Mouse (Mus musculus): Measurements from ENCODE around the gene 4930519P11Rik. TPM values are rescaled to one million over a fixed set of nuclear protein-coding genes. Genes with fewer than 3 reads are reported as not detected.
A peak's percentile ranks its signal among the peaks of the same experiment; 100 is the strongest.

The 4930519P11Rik gene
- polyA plus RNA-seq, 1 experiment from 2014 or later: 0.72 TPM

DNA sequence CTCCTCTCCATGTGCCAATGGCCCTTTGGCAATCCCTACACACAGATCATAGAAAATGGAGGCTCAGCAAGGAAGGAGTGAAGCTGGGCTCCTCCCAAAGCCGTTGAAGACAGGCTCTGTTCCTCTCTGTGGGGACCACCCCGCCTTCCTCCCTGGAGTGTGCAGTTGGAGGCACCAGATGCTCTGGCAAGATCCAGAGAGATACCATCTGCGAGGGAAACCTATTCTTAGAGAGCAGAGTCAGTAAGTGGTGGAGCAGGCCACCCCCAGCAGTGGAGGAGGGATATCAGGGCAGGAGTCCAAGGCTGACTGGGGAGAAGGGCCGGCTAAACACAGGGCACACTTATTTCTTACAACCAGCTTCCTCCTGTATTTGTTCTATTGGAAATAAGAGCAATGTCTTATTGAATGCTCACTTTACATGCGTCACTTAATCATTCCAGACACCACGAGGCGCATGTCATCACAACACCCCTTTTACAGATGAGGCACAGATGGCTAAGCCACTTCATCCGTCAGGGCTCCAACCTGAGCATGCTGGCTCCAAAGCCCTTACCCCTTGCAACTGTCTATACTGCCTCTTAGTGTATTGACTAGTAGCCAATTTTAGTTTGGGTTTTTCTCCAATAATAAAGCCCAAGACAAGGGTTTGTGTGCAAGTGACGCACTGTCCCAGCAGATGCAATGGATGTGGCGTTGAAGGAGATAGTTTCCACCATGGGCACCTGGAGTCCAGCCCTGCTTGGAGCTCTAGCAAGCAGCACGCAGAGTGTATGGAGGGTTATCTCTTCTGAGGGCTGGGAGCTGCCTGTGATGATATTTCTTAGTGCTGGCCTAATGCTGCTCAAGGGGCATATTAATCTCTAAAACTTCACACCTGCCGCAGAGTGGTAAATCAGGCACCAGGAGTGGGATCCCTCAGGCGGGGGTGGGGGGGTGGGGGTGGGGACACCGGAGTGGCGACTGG, 29.0 kb downstream of the 4930519P11Rik start:
- H3K9me3 ChIP-seq (replicated peaks; ENCODE audit: control insufficient read depth, low read length): no peaks in the 10 kb centered on the region
- WGBS (ENCODE audit: insufficient replicate concordance): 47% methylated on average over 15 of the region's 15 CpGs
- no peak overlapping the region for H3K4me3 ChIP-seq (ENCODE audit: low read depth, low read length)
- H3K36me3 ChIP-seq (ENCODE audit: control insufficient read depth, insufficient read depth, low read length): no peaks in the 10 kb centered on the region
- 0 out of 2 replicates have a peak, but pooled peaks have one; percentile 41 for ATAC-seq (replicated peaks; ENCODE audit: insufficient number of reproducible peaks, low FRiP score, low TSS enrichment)
- H3K9ac ChIP-seq (ENCODE audit: low read depth, low read length): no peak overlapping the region
- H3K27ac ChIP-seq (ENCODE audit: low read depth, low read length): no peak overlapping the region
- 0 out of 2 replicates have a peak, but pooled peaks cover 2% of the 10 kb centered on the region for H3K27me3 ChIP-seq (ENCODE audit: control insufficient read depth, insufficient read depth, low read length)
- H3K4me1 ChIP-seq (ENCODE audit: control insufficient read depth, insufficient read depth, low read length): peaks cover 6% of the 10 kb centered on the region
- no peak overlapping the region for H3K4me2 ChIP-seq

DNA sequence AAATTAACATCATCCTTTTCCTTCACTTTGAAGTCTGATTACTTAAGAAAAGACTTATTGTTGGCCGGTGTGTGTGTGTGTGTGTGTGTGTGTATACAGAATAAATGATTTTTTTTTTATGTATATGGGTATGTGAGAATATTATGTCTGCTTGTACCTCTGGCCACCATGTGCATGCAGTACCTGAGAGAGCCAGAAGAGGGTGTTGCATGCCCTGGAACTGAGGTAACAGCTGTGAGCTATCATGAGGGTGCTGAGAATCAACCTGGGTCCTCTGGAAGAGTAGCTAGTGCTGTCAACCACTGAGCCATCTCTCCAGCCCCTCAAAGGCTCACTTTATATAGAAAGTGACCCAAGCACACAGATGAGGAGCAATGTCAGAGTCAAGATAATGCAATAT, 31.8 kb downstream of the 4930519P11Rik start:
- Histone ChIP-seq H3K9ac (ENCODE audit: low read depth, low read length) (no peak overlapping the region), H3K9me3 (replicated peaks; ENCODE audit: control insufficient read depth, low read length) (no peaks in the 10 kb centered on the region), H3K27ac (ENCODE audit: low read depth, low read length) (no peak overlapping the region), H3K4me2 (no peak overlapping the region), H3K27me3 (ENCODE audit: control insufficient read depth, insufficient read depth, low read length) (0 out of 2 replicates have a peak, but pooled peaks cover 2% of the 10 kb centered on the region), H3K4me3 (ENCODE audit: low read depth, low read length) (no peak overlapping the region), H3K4me1 (ENCODE audit: control insufficient read depth, insufficient read depth, low read length) (peaks cover 6% of the 10 kb centered on the region), H3K36me3 (ENCODE audit: control insufficient read depth, insufficient read depth, low read length) (no peaks in the 10 kb centered on the region)
- no peak for ATAC-seq (replicated peaks; ENCODE audit: insufficient number of reproducible peaks, low FRiP score, low TSS enrichment)
- 97% methylated on average over 1 of the region's 1 CpGs for WGBS (ENCODE audit: insufficient replicate concordance)

DNA sequence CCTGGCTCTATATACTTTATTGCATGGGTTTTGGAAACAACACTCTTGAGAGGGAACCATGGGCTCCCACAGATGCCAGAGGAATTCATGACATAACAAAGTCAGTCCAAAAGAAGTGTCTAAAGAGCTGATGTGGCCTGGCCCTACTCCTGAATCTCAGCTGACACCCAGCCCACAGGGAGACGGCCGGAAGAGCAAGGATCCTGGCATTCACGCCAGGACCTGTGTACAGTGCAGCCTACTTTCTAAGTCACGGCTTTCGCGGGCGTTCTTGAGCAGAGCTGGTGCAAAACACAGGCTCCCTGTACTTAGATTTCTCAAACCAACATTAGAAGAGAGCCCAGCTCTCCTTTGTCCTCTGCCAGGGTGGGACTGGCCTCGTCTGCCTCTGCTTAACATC, 32.7 kb downstream of the 4930519P11Rik start:
- Histone ChIP-seq H3K27me3 (ENCODE audit: control insufficient read depth, insufficient read depth, low read length) (0 out of 2 replicates have a peak, but pooled peaks cover 2% of the 10 kb centered on the region), H3K4me2 (no peak overlapping the region), H3K9me3 (replicated peaks; ENCODE audit: control insufficient read depth, low read length) (no peaks in the 10 kb centered on the region), H3K27ac (ENCODE audit: low read depth, low read length) (no peak overlapping the region), H3K4me3 (ENCODE audit: low read depth, low read length) (no peak overlapping the region), H3K9ac (ENCODE audit: low read depth, low read length) (no peak overlapping the region), H3K4me1 (ENCODE audit: control insufficient read depth, insufficient read depth, low read length) (peaks cover 6% of the 10 kb centered on the region), H3K36me3 (ENCODE audit: control insufficient read depth, insufficient read depth, low read length) (no peaks in the 10 kb centered on the region)
- 77% methylated on average over 8 of the region's 8 CpGs for WGBS (ENCODE audit: insufficient replicate concordance)
- ATAC-seq (replicated peaks; ENCODE audit: insufficient number of reproducible peaks, low FRiP score, low TSS enrichment): no peak

DNA sequence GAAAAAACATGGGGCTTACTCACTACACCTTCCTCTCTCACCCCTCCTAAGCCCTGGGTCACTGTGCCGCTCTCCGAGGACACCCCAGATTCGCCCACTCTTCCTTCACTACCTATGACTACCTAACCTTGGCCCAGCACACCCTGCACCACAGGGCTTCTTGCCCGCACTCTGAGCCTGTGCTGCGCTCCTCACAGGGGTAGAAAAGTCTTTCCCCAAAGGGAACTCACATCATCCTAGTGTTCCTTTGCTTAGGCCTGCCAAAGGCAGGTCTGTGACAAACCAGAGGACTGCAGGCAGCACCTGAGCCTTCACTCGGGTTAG, 35.5 kb downstream of the 4930519P11Rik start:
- no peak overlapping the region for H3K9ac ChIP-seq (ENCODE audit: low read depth, low read length)
- H3K27ac ChIP-seq (ENCODE audit: low read depth, low read length): no peak overlapping the region
- no peaks in the 10 kb centered on the region for H3K9me3 ChIP-seq (replicated peaks; ENCODE audit: control insufficient read depth, low read length)
- H3K4me3 ChIP-seq (ENCODE audit: low read depth, low read length): no peak overlapping the region
- ATAC-seq (replicated peaks; ENCODE audit: insufficient number of reproducible peaks, low FRiP score, low TSS enrichment): no peak
- no peak overlapping the region for H3K4me2 ChIP-seq
- no peaks in the 10 kb centered on the region for H3K36me3 ChIP-seq (ENCODE audit: control insufficient read depth, insufficient read depth, low read length)
- 80% methylated on average over 6 of the region's 6 CpGs for WGBS (ENCODE audit: insufficient replicate concordance)
- no peaks in the 10 kb centered on the region for H3K27me3 ChIP-seq (ENCODE audit: control insufficient read depth, insufficient read depth, low read length)
- no peaks in the 10 kb centered on the region for H3K4me1 ChIP-seq (ENCODE audit: control insufficient read depth, insufficient read depth, low read length)

DNA sequence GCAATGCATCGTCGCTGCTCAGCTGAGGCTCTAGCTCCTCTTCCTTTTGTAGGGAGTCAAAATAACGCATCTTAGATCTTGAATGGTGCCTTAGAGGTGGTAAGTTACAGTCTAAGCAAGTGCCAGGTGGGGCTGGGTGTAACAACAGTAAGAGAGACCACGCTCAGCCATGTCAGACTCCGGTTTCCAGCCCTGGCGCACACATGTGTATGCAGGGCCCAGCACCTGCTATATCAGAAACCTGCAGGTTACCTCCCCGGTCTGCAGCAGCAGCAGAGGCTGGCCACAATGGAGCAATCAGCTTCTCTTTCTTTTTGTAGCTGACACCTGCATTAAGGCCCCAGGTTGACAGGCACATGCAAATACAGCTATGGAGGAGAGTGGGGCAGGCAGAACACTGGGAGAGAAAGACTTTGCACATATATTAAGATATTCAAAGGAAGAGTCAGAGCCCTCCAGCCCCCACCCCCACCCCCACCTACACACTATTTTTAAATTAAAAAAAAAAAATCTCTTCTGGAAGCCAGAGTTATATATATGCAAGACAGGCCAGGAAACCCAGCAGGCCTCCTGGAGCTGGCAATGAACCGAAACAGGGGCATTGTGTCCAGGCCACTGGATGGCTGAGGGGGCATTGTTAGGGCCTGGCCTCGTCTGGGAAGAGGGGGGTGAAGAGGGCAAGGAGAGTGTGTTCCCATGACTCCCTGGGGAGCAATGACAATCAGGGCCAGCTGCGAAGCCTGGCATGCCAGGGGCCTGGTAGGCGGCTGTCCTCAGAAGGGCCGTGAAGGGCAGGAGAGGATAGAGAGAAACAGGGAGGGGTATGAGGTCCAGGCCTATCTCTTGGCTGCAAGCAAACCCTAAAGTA, 36.1 kb downstream of the 4930519P11Rik start:
- Histone ChIP-seq H3K4me3 (ENCODE audit: low read depth, low read length) (no peak overlapping the region), H3K27ac (ENCODE audit: low read depth, low read length) (no peak overlapping the region), H3K4me1 (ENCODE audit: control insufficient read depth, insufficient read depth, low read length) (no peaks in the 10 kb centered on the region), H3K9me3 (replicated peaks; ENCODE audit: control insufficient read depth, low read length) (no peaks in the 10 kb centered on the region), H3K4me2 (no peak overlapping the region), H3K27me3 (ENCODE audit: control insufficient read depth, insufficient read depth, low read length) (no peaks in the 10 kb centered on the region), H3K36me3 (ENCODE audit: control insufficient read depth, insufficient read depth, low read length) (no peaks in the 10 kb centered on the region), H3K9ac (ENCODE audit: low read depth, low read length) (no peak overlapping the region)
- no peak for ATAC-seq (replicated peaks; ENCODE audit: insufficient number of reproducible peaks, low FRiP score, low TSS enrichment)
- 60% methylated on average over 12 of the region's 12 CpGs for WGBS (ENCODE audit: insufficient replicate concordance)

DNA sequence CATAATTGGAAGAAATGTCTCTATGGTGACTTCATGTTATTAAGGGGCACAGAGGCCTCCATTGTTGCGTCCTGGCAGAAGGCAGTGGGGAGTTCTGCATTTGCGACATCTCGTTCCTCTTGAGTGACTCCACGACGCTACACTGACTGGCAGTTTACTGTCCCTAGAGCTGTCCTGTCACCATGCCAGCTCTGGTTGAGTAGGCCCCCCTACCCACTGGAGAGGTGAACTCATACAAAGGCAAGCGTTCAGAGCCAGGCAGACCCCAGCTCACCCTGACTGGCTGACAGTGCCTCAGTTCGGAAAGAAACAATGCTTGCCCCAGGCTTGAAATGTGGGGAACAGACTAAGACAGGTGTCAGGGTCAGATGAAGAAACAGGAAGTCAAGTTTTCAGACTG, 39.0 kb downstream of the 4930519P11Rik start:
- 76% methylated on average over 7 of the region's 7 CpGs for WGBS (ENCODE audit: insufficient replicate concordance)
- no peak for ATAC-seq (replicated peaks; ENCODE audit: insufficient number of reproducible peaks, low FRiP score, low TSS enrichment)

DNA sequence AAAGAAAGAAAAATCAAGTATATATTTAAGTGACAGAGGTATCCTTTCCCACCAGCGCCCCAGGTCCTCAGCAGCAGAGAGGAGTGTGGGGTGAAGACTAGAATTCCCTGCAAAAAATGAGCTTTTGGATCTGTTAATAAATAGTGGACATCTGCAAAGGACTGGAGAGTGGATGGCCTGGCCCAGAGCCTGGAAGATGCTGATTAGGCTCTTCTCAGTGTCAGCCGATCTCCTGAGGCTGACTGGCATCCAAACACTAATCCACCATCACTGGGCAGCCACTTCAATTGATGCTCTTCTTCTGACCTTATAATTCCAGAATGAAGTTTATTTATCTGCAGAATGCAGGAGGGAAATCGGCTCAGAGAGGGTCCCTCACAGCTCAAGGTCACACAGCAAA, 40.2 kb downstream of the 4930519P11Rik start:
- H3K4me3 ChIP-seq (ENCODE audit: low read depth, low read length): no peak overlapping the region
- no peak overlapping the region for H3K4me2 ChIP-seq
- no peak overlapping the region for H3K9ac ChIP-seq (ENCODE audit: low read depth, low read length)
- no peak for ATAC-seq (replicated peaks; ENCODE audit: insufficient number of reproducible peaks, low FRiP score, low TSS enrichment)
- no peaks in the 10 kb centered on the region for H3K27me3 ChIP-seq (ENCODE audit: control insufficient read depth, insufficient read depth, low read length)
- no peaks in the 10 kb centered on the region for H3K36me3 ChIP-seq (ENCODE audit: control insufficient read depth, insufficient read depth, low read length)
- peaks cover 9% of the 10 kb centered on the region for H3K4me1 ChIP-seq (ENCODE audit: control insufficient read depth, insufficient read depth, low read length)
- H3K27ac ChIP-seq (ENCODE audit: low read depth, low read length): no peak overlapping the region
- 72% methylated on average over 3 of the region's 3 CpGs for WGBS (ENCODE audit: insufficient replicate concordance)
- H3K9me3 ChIP-seq (replicated peaks; ENCODE audit: control insufficient read depth, low read length): no peaks in the 10 kb centered on the region

More for the DNA sequence above, 39.0 kb downstream of the 4930519P11Rik start:
- Histone ChIP-seq H3K4me2 (no peak overlapping the region), H3K4me1 (ENCODE audit: control insufficient read depth, insufficient read depth, low read length) (no peaks in the 10 kb centered on the region), H3K9me3 (replicated peaks; ENCODE audit: control insufficient read depth, low read length) (no peaks in the 10 kb centered on the region), H3K4me3 (ENCODE audit: low read depth, low read length) (no peak overlapping the region), H3K27me3 (ENCODE audit: control insufficient read depth, insufficient read depth, low read length) (no peaks in the 10 kb centered on the region), H3K36me3 (ENCODE audit: control insufficient read depth, insufficient read depth, low read length) (no peaks in the 10 kb centered on the region), H3K27ac (ENCODE audit: low read depth, low read length) (no peak overlapping the region), H3K9ac (ENCODE audit: low read depth, low read length) (no peak overlapping the region)

DNA sequence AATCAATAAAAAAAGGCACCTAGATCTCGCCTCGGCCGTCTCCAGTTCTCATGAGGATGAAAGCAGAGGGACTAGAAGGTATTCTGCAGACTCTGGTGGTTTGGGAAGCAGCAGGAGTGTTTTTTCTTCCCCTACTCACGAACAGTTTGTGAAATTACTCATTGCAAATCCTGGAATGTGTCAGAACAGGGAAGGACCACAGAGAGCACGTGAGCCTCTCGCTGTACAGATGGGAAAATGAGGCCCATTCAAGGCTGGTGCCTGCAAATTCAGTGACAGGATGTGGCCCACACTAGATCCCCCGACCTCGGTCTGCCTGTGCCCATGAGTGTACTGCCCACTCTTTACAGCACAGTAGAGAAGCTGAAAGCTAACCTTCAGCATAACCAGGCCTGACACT, 41.3 kb downstream of the 4930519P11Rik start:
- Histone ChIP-seq H3K4me2 (no peak overlapping the region), H3K4me3 (ENCODE audit: low read depth, low read length) (no peak overlapping the region), H3K36me3 (ENCODE audit: control insufficient read depth, insufficient read depth, low read length) (no peaks in the 10 kb centered on the region), H3K9ac (ENCODE audit: low read depth, low read length) (no peak overlapping the region), H3K27me3 (ENCODE audit: control insufficient read depth, insufficient read depth, low read length) (no peaks in the 10 kb centered on the region), H3K9me3 (replicated peaks; ENCODE audit: control insufficient read depth, low read length) (no peaks in the 10 kb centered on the region), H3K4me1 (ENCODE audit: control insufficient read depth, insufficient read depth, low read length) (peaks cover 12% of the 10 kb centered on the region), H3K27ac (ENCODE audit: low read depth, low read length) (no peak overlapping the region)
- WGBS (ENCODE audit: insufficient replicate concordance): 74% methylated on average over 8 of the region's 8 CpGs
- ATAC-seq (replicated peaks; ENCODE audit: insufficient number of reproducible peaks, low FRiP score, low TSS enrichment): no peak

All from heart, embryonic 11.5 days (tissue).